Mouse (Mus musculus): Measurements from ENCODE around the gene Cacng4. TPM values are rescaled to one million over a fixed set of nuclear protein-coding genes. Genes with fewer than 3 reads are reported as not detected.

Gene Cacng4
- total and polyA plus RNA-seq, 2 experiments from 2014 or later: 43.8 to 88.4 TPM

- no peaks in the 10 kb centered on the region for H3K27me3 ChIP-seq (ENCODE audit: insufficient read depth, low read length)
- DNase-seq (ENCODE audit: low spot score) (peak; percentile 49), ATAC-seq (peak; percentile 10; the same call in 1 of the 2 replicates)
- H3K4me2 ChIP-seq (ENCODE audit: low read depth, low read length): no peak overlapping the region
- WGBS: 47% methylated on average over 10 of the region's 10 CpGs
- no peaks in the 10 kb centered on the region for H3K9me3 ChIP-seq (ENCODE audit: low read length)
- no peaks in the 10 kb centered on the region for H3K36me3 ChIP-seq (ENCODE audit: insufficient read depth, low read length)
- peaks cover 31% of the 10 kb centered on the region for H3K4me1 ChIP-seq (ENCODE audit: insufficient read depth, low read length)
- peak overlapping the region; percentile 72 for H3K27ac ChIP-seq
- TF ChIP-seq CTCF (IDR thresholded peaks at IDR 0.05; ENCODE audit: low read depth): no peak
- H3K4me3 ChIP-seq (ENCODE audit: low read length): no peak overlapping the region
- H3K9ac ChIP-seq (replicated peaks; ENCODE audit: low read length): no peak overlapping the region
Measured at GRCm38 (mm10) chr11:107761790-107762500, 32.4 kb downstream of the Cacng4 start.

DNA sequence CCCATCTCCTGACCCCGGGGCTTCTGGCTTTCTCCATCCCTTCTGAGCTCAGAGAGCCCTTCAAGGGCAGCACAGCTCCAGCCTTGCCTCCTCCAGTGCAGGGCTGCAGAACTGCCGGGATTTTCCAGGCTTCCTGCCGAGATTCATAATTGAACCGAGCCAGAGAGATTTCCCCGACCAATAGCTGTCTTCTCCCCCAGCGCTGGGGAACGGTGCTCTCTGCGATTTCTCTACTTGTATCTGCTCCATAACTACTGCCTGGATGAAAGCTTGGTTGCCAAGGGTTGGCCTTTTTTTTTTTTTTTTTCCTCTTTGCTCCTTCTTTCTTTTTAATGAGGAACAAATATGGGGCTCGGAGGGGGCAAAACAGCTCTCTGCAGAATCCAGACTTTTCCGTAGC, 34.4 kb downstream of the Cacng4 start:
- Histone ChIP-seq H3K4me3 (ENCODE audit: low read length) (no peak overlapping the region), H3K4me1 (ENCODE audit: insufficient read depth, low read length) (peaks cover 25% of the 10 kb centered on the region), H3K4me2 (ENCODE audit: low read depth, low read length) (no peak overlapping the region), H3K27me3 (ENCODE audit: insufficient read depth, low read length) (no peaks in the 10 kb centered on the region), H3K9ac (replicated peaks; ENCODE audit: low read length) (no peak overlapping the region), H3K27ac (peak overlapping the region; percentile 64; the same call in 1 of the 2 replicates), H3K9me3 (ENCODE audit: low read length) (no peaks in the 10 kb centered on the region), H3K36me3 (ENCODE audit: insufficient read depth, low read length) (no peaks in the 10 kb centered on the region)
- peak; percentile 62 for DNase-seq (ENCODE audit: low spot score)
- 15% methylated on average over 10 of the region's 10 CpGs for WGBS
- ATAC-seq: peak; percentile 46
- TF ChIP-seq CTCF (IDR thresholded peaks at IDR 0.05; ENCODE audit: low read depth): no peak

DNA sequence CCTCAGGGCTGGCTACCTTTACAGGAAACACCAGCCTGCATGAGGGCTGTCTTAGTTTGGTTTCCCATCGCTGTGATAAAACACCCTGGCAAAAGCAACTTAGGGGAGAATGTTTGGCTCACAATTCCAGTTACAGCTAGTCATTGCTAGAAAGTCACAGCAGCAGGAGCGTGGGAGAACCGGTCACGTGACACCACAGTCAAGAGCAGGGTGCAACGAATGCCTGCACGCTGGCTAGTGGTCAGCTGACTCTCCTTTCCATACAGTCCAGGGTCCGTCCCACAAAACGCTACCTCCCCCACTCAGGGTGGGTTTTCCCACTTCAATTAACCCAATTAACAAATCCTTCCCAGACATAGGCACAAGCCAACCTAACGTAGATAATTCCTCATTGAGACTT, 34.8 kb downstream of the Cacng4 start:
- DNase-seq (ENCODE audit: low spot score) (peak; percentile 37), ATAC-seq (peak; percentile 64)
- Histone ChIP-seq H3K9me3 (ENCODE audit: low read length) (no peaks in the 10 kb centered on the region), H3K27me3 (ENCODE audit: insufficient read depth, low read length) (no peaks in the 10 kb centered on the region), H3K4me3 (ENCODE audit: low read length) (no peak overlapping the region), H3K4me1 (ENCODE audit: insufficient read depth, low read length) (peaks cover 25% of the 10 kb centered on the region), H3K36me3 (ENCODE audit: insufficient read depth, low read length) (no peaks in the 10 kb centered on the region), H3K27ac (peak overlapping the region; percentile 64; the same call in 1 of the 2 replicates), H3K9ac (replicated peaks; ENCODE audit: low read length) (no peak overlapping the region), H3K4me2 (ENCODE audit: low read depth, low read length) (no peak overlapping the region)
- no peak for TF ChIP-seq CTCF (IDR thresholded peaks at IDR 0.05; ENCODE audit: low read depth)
- 40% methylated on average over 9 of the region's 9 CpGs for WGBS

- H3K9ac ChIP-seq (replicated peaks; ENCODE audit: low read length): no peak overlapping the region
- DNase-seq (ENCODE audit: low spot score) (no peak), ATAC-seq (no peak)
- H3K4me2 ChIP-seq (ENCODE audit: low read depth, low read length): no peak overlapping the region
- no peaks in the 10 kb centered on the region for H3K9me3 ChIP-seq (ENCODE audit: low read length)
- no peaks in the 10 kb centered on the region for H3K36me3 ChIP-seq (ENCODE audit: insufficient read depth, low read length)
- no peak overlapping the region for H3K4me3 ChIP-seq (ENCODE audit: low read length)
- no peaks in the 10 kb centered on the region for H3K27me3 ChIP-seq (ENCODE audit: insufficient read depth, low read length)
- WGBS: 50% methylated on average over 5 of the region's 5 CpGs
- no peak for TF ChIP-seq CTCF (IDR thresholded peaks at IDR 0.05; ENCODE audit: low read depth)
- H3K4me1 ChIP-seq (ENCODE audit: insufficient read depth, low read length): peaks cover 7% of the 10 kb centered on the region; the same call in 1 of the 2 replicates
- H3K27ac ChIP-seq: no peak overlapping the region
Measured at GRCm38 (mm10) chr11:107749114-107749513, 45.2 kb downstream of the Cacng4 start.

- Histone ChIP-seq H3K9me3 (ENCODE audit: low read length) (no peaks in the 10 kb centered on the region), H3K4me3 (ENCODE audit: low read length) (no peak overlapping the region), H3K36me3 (ENCODE audit: insufficient read depth, low read length) (no peaks in the 10 kb centered on the region), H3K27ac (no peak overlapping the region), H3K4me2 (ENCODE audit: low read depth, low read length) (no peak overlapping the region), H3K4me1 (ENCODE audit: insufficient read depth, low read length) (peaks cover 3% of the 10 kb centered on the region; the same call in 1 of the 2 replicates), H3K27me3 (ENCODE audit: insufficient read depth, low read length) (no peaks in the 10 kb centered on the region), H3K9ac (replicated peaks; ENCODE audit: low read length) (no peak overlapping the region)
- 75% methylated on average over 5 of the region's 5 CpGs for WGBS
- no peak for DNase-seq (ENCODE audit: low spot score)
- no peak for TF ChIP-seq CTCF (IDR thresholded peaks at IDR 0.05; ENCODE audit: low read depth)
- ATAC-seq: no peak
Measured at GRCm38 (mm10) chr11:107748243-107749035, 45.9 kb downstream of the Cacng4 start.

DNA sequence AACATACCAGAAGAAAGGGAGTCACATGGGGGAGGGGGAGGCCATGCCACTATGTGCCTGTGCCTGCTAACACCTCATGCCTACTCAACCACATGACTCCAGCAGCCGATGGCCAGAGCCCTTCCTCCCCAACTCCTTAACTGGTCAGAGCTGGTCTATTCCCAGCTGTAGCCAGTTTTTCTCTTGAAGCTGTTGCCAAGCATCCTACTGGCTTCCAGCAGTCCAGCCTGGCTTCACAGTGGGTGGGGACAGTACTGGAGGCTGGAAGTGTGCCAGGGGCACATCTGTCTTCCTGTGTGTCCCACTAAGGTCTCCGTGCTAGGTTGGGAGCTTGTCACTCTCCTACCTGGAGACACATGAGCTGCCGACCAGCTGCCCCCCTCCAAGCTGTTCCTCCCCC, 51.3 kb downstream of the Cacng4 start:
- H3K4me1 ChIP-seq (ENCODE audit: insufficient read depth, low read length): peaks cover 6% of the 10 kb centered on the region; the same call in 1 of the 2 replicates
- no peaks in the 10 kb centered on the region for H3K27me3 ChIP-seq (ENCODE audit: insufficient read depth, low read length)
- DNase-seq (ENCODE audit: low spot score) (peak; percentile 67), ATAC-seq (peak; percentile 72)
- no peaks in the 10 kb centered on the region for H3K9me3 ChIP-seq (ENCODE audit: low read length)
- no peak overlapping the region for H3K27ac ChIP-seq
- no peaks in the 10 kb centered on the region for H3K36me3 ChIP-seq (ENCODE audit: insufficient read depth, low read length)
- WGBS: 28% methylated on average over 3 of the region's 3 CpGs
- no peak for TF ChIP-seq CTCF (IDR thresholded peaks at IDR 0.05; ENCODE audit: low read depth)
- no peak overlapping the region for H3K4me2 ChIP-seq (ENCODE audit: low read depth, low read length)
- no peak overlapping the region for H3K4me3 ChIP-seq (ENCODE audit: low read length)
- no peak overlapping the region for H3K9ac ChIP-seq (replicated peaks; ENCODE audit: low read length)
